Mouse (Mus musculus): ENCODE measurements around the gene Gm28043.

Gene Gm28043

GRCm38 (mm10) chr17:29627285-29627684 lies 12.6 kb downstream of the Gm28043 start:
- no peak for DNase-seq (ENCODE audit: low spot score)

GRCm38 (mm10) chr17:29628946-29629345 lies 14.3 kb downstream of the Gm28043 start:
- DNase-seq (ENCODE audit: low spot score) = no peak

DNA sequence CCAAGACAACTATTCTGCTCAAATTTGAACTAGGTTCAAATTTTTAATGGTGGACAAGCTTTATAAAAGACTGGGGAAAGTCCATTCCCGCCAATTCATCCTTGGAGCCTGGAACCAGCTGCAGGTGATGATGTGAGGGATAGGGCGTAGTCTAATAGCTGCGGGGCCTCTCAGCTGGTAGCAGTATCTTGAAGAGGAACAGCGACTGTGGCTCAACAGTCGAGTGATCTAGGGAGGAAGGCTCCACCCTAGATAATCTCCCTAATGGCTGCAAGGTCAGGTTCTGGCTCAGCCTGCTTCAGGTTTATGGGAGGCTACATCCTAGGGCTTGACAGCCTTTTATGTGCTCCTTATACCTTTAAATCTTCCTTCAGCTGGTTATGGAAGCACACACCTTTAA lies 14.9 kb downstream of the Gm28043 start:
- no peak for DNase-seq (ENCODE audit: low spot score)

GRCm38 (mm10) chr17:29632312-29632711 lies 17.6 kb downstream of the Gm28043 start:
- no peak for DNase-seq (ENCODE audit: low spot score)

GRCm38 (mm10) chr17:29635492-29635891 lies 20.8 kb downstream of the Gm28043 start:
- no peak for DNase-seq (ENCODE audit: low spot score)

- DNase-seq (ENCODE audit: low spot score) = peak; percentile 58
Measured at GRCm38 (mm10) chr17:29636118-29636517, 21.4 kb downstream of the Gm28043 start.

DNA sequence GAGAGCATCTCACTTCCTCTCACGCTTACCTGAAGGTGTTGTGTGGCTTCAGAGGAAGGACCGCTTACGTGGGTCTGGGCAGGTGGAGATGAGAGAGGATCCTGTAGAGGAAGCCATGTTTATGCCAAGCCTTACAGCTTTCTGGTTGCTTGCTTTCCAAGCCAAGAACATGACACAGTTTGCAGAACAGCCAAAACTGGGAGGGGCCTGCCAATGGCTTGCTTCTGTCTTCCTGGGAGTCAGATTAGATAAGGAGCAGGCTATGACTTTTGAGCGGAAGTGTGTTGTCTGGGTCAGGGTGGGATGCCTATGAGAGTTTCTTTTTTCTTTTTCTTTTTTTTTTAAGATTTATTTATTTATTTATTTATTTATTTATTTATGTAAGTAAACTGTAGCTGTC lies 22.7 kb downstream of the Gm28043 start:
- no peak for DNase-seq (ENCODE audit: low spot score)

DNA sequence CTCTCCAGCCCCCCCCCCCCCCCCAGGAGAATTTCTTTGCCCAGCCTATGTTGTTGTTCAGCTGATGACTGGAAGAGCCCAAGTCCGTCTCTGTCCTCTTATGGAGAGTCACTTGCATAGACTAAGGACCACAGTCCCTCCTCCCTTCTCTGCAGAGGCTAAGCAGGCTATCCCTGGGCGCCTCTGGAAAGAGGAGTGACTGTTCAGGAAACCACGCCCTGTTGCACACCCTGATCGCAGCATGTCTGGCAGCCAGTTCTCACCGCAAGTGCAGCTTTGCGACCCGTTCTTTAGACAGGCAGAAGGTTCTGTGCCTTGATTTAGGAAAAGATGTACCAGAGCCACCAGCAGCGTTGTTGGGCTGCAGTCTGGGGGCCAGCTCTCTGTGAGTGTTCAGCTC lies 23.2 kb downstream of the Gm28043 start:
- DNase-seq (ENCODE audit: low spot score) = no peak

DNA sequence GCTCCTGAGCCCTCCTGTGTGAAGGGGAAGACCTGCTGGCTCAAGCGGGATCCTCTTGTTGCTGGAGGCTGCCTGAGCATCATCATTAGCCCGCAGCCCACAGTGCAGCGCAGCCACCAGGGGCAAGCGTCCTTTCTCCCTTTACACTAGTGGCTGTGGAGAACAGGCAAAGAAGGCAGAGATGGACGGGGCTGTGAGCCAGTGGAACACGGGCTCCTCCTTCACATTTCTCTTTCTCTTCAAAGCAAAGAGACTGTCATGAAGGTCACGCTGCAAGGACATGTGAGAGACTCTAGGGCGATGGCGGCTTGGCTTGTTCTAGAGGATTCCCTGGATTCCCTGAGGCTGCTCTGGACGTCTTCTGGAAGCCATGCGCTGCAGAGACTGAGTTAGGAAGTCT lies 26.3 kb downstream of the Gm28043 start:
- DNase-seq (ENCODE audit: low spot score) = no peak

- DNase-seq (ENCODE audit: low spot score) = no peak
Measured at GRCm38 (mm10) chr17:29642219-29642618, 27.5 kb downstream of the Gm28043 start.

- no peak for DNase-seq (ENCODE audit: low spot score)
Measured at GRCm38 (mm10) chr17:29658249-29658648, 43.6 kb downstream of the Gm28043 start.

GRCm38 (mm10) chr17:29660076-29660761 lies 45.5 kb downstream of the Gm28043 start, which contains the start of gene Cmtr1:
Cmtr1 (plus strand) TSS chr17:29660595.
- DNase-seq (ENCODE audit: low spot score) = peak; percentile 97

- DNase-seq (ENCODE audit: low spot score) = peak; percentile 40
Measured at GRCm38 (mm10) chr17:29660762-29661391, 46.2 kb downstream of the Gm28043 start.

DNA sequence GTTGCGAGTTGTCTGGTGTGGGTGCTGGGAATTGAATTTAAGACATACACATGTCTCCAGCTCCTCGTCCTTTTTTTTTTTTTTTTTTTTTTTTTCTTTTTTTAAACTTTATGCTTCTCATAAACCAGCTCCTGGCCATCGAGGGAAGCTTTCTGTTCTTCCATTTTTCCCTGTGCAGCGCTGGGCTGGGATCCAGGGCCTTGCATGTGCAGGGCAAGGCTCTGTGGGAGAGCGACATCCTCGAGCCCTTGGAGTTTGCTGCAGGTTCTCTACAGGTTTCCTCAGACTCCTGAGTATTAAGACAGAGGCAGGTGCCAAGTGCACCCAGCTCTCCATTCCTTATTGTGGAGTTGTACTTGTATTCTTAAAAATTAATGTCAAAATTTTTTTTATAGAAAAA lies 47.5 kb downstream of the Gm28043 start:
- DNase-seq (ENCODE audit: low spot score) = no peak

DNA sequence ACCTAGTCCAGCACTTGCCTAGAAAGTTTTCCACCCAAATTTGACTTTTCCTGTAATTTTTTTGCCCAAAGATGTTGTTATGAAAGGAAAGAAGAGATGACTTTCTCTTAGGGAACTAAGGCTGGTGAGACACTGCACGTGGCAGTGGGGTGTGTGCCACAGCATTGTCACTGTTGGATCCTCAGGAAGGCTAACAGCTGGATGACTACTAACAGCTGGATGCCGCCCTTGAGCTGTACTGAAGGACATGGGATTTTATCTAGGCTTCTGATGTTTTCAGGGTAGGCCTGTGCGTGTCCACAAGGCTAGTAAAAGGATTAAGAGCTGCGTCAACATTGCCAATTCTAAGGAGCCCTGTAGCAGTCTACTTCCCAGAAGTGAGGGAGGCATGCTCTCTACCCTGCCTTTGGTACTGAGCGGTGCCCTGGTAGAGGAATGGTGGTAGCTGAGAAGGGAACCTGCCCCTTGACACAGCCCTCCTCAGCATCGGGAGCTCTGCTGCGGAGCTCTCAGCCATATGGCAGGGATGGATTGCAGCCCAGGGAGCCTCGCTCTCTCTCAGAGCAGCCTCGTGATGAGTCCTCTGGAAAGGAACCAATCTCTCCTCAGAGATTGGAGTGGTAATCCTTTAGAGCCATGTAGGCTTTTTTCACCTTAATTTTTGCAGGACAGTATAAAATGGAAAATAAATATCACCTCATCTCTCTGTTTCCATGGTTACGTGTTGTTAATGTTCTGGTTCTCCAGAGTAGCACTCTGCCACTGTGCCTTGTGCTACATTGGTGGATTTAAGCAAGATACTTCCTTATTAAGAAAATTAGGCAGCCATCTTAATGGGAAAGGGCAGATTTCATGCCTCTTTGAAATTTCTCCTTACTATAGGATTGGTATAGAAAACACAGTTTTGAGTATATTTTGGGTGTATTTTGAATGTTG lies 53.6 kb downstream of the Gm28043 start:
- no peak for DNase-seq (ENCODE audit: low spot score)

GRCm38 (mm10) chr17:29669030-29669429 lies 54.4 kb downstream of the Gm28043 start:
- DNase-seq (ENCODE audit: low spot score) = no peak

GRCm38 (mm10) chr17:29669936-29670335 lies 55.3 kb downstream of the Gm28043 start:
- DNase-seq (ENCODE audit: low spot score) = no peak

DNA sequence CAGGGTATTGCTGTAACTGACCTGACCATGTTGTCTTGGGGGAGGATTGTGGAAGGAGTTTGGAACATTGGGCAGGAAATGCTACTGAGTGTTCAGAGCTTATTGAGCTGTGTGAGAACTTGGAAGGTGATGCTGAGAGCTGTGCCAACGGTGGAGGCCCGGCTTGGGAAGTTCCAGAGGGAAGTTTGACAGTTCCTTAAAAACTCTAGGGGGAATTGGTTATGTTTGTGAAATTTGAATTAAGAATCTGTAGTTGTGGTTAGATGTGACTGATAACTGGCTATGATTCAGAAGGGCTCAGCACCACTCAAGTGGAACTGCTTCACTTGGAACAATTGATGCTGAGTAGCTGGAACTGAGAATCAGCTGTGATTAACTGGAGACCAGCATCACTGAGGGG lies 56.3 kb downstream of the Gm28043 start:
- DNase-seq (ENCODE audit: low spot score) = no peak

GRCm38 (mm10) chr17:29673325-29673724 lies 58.6 kb downstream of the Gm28043 start:
- no peak for DNase-seq (ENCODE audit: low spot score)

DNA sequence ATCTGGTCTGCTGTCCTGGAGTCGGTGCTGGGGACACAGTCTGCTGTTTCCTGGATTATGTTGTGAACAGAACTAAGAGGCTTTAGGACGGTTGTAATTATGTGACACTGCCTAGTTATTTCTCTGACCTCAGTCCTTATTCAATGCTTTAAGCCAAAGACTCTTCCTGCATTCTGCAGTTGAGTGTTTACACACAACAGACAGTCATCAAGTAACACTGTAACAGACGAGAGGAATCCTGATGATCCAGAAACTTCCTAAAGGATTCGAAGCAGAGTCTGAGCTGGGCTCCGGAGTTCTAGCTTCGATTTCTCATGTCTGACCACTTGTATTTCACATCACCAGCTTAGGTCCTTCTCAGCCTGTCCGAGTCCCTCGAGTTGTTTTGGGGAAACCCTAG lies 63.9 kb downstream of the Gm28043 start:
- no peak for DNase-seq (ENCODE audit: low spot score)

DNA sequence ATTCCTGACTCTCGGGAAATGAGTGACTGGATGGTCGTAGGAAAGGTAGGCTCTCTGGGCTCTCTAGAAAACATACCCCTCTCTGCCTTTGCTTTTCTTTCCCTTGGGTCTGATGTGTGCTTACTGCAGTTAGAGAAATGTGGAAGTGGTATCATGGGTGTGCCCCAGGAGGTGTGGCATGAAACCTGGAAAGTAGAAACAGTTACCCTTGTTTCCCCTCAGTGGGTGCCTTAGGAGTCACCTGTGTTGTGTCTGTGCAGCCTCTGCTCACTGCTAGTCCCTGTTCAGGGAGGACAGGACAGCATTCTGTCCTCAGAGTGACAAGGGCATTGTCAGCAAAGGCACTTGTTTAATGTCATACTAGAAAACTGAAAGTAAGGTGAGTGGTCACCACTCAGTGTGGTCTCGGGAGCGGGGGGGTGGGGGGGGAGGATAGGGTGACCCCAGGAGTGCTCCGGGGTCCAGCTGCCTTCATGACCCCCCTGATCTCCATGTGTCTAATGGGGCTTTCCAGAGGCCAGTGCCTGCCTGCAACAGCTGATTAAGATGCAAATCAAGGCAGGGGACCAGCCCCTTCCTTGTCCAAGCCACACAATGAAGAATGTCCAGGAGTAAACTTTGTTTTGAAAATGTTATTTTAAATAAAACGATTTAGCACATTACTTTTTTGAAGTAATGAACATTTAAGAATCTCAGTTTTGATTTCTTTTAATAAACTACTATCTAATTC lies 64.5 kb downstream of the Gm28043 start:
- no peak for DNase-seq (ENCODE audit: low spot score)

DNA sequence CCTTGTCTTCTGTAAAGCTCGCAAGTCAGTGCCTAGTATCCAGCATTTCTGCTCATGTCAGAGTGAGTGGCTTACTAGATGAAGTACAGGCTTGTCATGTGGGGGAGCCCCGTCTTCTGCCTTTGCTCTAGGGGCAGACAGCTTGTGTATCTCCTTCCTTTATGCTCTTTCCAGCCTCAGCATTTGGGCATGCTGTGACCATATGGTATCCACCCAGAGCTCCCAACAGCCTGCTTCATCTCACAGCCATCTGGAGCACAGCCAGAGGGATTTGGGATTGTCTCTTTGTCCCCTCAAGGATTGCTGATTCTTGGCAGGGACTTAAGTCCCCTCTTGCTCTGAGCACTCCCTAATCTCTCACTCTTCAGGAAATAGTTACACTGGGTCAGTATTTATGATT lies 65.5 kb downstream of the Gm28043 start:
- peak; percentile 51 for DNase-seq (ENCODE audit: low spot score)
